Mouse (Mus musculus) megakaryocyte, embryonic 14.5 days (primary cell): Measurements from ENCODE around the gene Ms4a3.

Experiments
- FLI1 ChIP-seq: IDR thresholded peaks from 2 replicates; pipeline ENCODE4 v1.6.1; 2012; ENCODE audit warnings: low read length, inconsistent platforms, mixed read lengths
- GATA1 ChIP-seq: IDR thresholded peaks from 3 replicates; pipeline ENCODE4 v1.6.1; 2012; ENCODE audit warnings: mixed read lengths, low read length, inconsistent platforms, borderline replicate concordance

DNA sequence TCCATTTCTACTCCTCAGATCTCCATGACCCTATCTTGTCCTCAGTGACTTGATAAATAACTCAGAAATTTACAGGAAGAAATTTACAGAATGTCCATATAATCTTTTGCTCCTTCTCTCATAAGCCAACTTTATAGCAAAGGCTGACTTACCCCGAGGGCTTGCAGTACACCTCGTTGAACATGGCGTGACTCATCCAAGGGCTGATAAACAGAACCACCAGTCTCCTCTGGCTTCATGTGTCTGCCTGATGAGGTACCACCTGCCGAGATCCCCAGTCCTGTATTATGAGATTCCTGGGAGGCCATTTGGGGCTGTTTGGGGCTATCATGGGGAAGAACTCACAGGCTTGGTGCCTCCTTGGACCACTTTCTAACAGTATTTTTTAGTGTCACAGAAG, 1.6 kb downstream of the Ms4a3 start:
- TF ChIP-seq GATA1, result no peak
- no peak for TF ChIP-seq FLI1
